Mouse (Mus musculus) E14TG2a.4 (cell line): ENCODE measurements around the gene Synpo2l.

ENCODE experiments used
- H3K27me3 ChIP-seq: 2 replicates; pipeline ENCODE4 v1.6.1; 2014; ENCODE audit warnings: low read length, control low read depth; ENCODE audit not compliant: insufficient read depth
- H3K36me3 ChIP-seq: 2 replicates; pipeline ENCODE4 v1.6.1; 2014; ENCODE audit warnings: low read length, control low read depth; ENCODE audit not compliant: insufficient read depth
- H3K4me1 ChIP-seq: replicated peaks from 2 replicates; pipeline ENCODE4 v1.6.1; 2014; ENCODE audit warnings: low read depth, low read length, control low read depth
- H3K4me3 ChIP-seq: replicated peaks from 2 replicates; pipeline ENCODE4 v1.5.1; 2014; ENCODE audit warnings: mild to moderate bottlenecking, low read length
- H3K9me3 ChIP-seq: 2 replicates; pipeline ENCODE4 v1.6.1; 2014; ENCODE audit warnings: low read length, control low read depth
- CTCF ChIP-seq: conservative IDR thresholded peaks from 2 replicates; pipeline ENCODE4 v1.5.1; 2014; ENCODE audit warnings: low read length
- NANOG ChIP-seq: IDR thresholded peaks from 2 replicates; pipeline ENCODE4 v1.6.1; 2014; ENCODE audit warnings: borderline replicate concordance, low read length, mixed read lengths
- POU5F1 ChIP-seq: IDR thresholded peaks from 2 replicates; pipeline ENCODE4 v1.6.1; 2014; ENCODE audit warnings: low read length, borderline replicate concordance

Gene Synpo2l

GRCm38 (mm10) chr14:20664436-20664835, 3.7 kb downstream of the Synpo2l start:
- Histone ChIP-seq H3K9me3 (no peaks in the 10 kb centered on the region), H3K4me3 (no peak overlapping the region), H3K36me3 (no peaks in the 10 kb centered on the region), H3K4me1 (peaks cover 53% of the 10 kb centered on the region), H3K27me3 (peaks cover 55% of the 10 kb centered on the region)
- no peak for TF ChIP-seq NANOG
- no peak for TF ChIP-seq CTCF
- TF ChIP-seq POU5F1 = no peak

- no peaks in the 10 kb centered on the region for H3K9me3 ChIP-seq
- no peak for TF ChIP-seq NANOG
- TF ChIP-seq CTCF = no peak
- no peak for TF ChIP-seq POU5F1
- H3K4me1 ChIP-seq = peaks cover 56% of the 10 kb centered on the region
- H3K4me3 ChIP-seq = no peak overlapping the region
- peaks cover 52% of the 10 kb centered on the region for H3K27me3 ChIP-seq
- no peaks in the 10 kb centered on the region for H3K36me3 ChIP-seq
These were observed 4.6 kb downstream of the Synpo2l start for GRCm38 (mm10) chr14:20663601-20664000.

- peaks cover 63% of the 10 kb centered on the region for H3K4me1 ChIP-seq
- H3K9me3 ChIP-seq = no peaks in the 10 kb centered on the region
- no peak for TF ChIP-seq NANOG
- peaks cover 49% of the 10 kb centered on the region for H3K27me3 ChIP-seq
- H3K4me3 ChIP-seq = peak overlapping the region; percentile 89
- no peaks in the 10 kb centered on the region for H3K36me3 ChIP-seq
These were observed 5.4 kb downstream of the Synpo2l start for GRCm38 (mm10) chr14:20662740-20663139.

GRCm38 (mm10) chr14:20661661-20662331, 6.4 kb downstream of the Synpo2l start:
- no peak for TF ChIP-seq NANOG
- TF ChIP-seq POU5F1 = no peak
- TF ChIP-seq CTCF = no peak
- H3K27me3 ChIP-seq = peaks cover 44% of the 10 kb centered on the region
- peak overlapping the region; percentile 89 for H3K4me3 ChIP-seq
- H3K9me3 ChIP-seq = no peaks in the 10 kb centered on the region
- peaks cover 63% of the 10 kb centered on the region for H3K4me1 ChIP-seq
- H3K36me3 ChIP-seq = no peaks in the 10 kb centered on the region

- H3K36me3 ChIP-seq = no peaks in the 10 kb centered on the region
- peaks cover 36% of the 10 kb centered on the region for H3K27me3 ChIP-seq
- peaks cover 61% of the 10 kb centered on the region for H3K4me1 ChIP-seq
- H3K4me3 ChIP-seq = peak overlapping the region; percentile 89
- no peaks in the 10 kb centered on the region for H3K9me3 ChIP-seq
- TF ChIP-seq CTCF (peak; percentile 74), NANOG (no peak), POU5F1 (no peak)
These were observed 7.1 kb downstream of the Synpo2l start for GRCm38 (mm10) chr14:20660827-20661660.

GRCm38 (mm10) chr14:20659687-20660086, 8.5 kb downstream of the Synpo2l start:
- peak overlapping the region; percentile 89; the same call in 1 of the 2 replicates for H3K4me3 ChIP-seq
- H3K36me3 ChIP-seq = no peaks in the 10 kb centered on the region
- H3K27me3 ChIP-seq = peaks cover 33% of the 10 kb centered on the region
- H3K9me3 ChIP-seq = no peaks in the 10 kb centered on the region
- TF ChIP-seq POU5F1 = no peak
- no peak for TF ChIP-seq CTCF
- no peak for TF ChIP-seq NANOG
- peaks cover 54% of the 10 kb centered on the region for H3K4me1 ChIP-seq

- no peaks in the 10 kb centered on the region for H3K36me3 ChIP-seq
- H3K4me1 ChIP-seq = peaks cover 46% of the 10 kb centered on the region
- peaks cover 26% of the 10 kb centered on the region for H3K27me3 ChIP-seq
- H3K4me3 ChIP-seq = no peak overlapping the region
- H3K9me3 ChIP-seq = no peaks in the 10 kb centered on the region
- TF ChIP-seq CTCF (no peak), POU5F1 (no peak), NANOG (no peak)
These were observed 9.3 kb downstream of the Synpo2l start for GRCm38 (mm10) chr14:20658902-20659301.

- H3K36me3 ChIP-seq = no peaks in the 10 kb centered on the region
- H3K4me3 ChIP-seq = no peak overlapping the region
- no peaks in the 10 kb centered on the region for H3K9me3 ChIP-seq
- H3K4me1 ChIP-seq = peaks cover 41% of the 10 kb centered on the region
- peaks cover 22% of the 10 kb centered on the region for H3K27me3 ChIP-seq
- TF ChIP-seq NANOG (no peak), CTCF (peak; percentile 58)
These were observed 9.8 kb downstream of the Synpo2l start for GRCm38 (mm10) chr14:20658326-20658725.

GRCm38 (mm10) chr14:20656361-20656760, 11.8 kb downstream of the Synpo2l start, which contains the start of gene Myoz1:
TSS of gene Myoz1 (minus strand) at chr14:20656540.
- peaks cover 3% of the 10 kb centered on the region; the same call in 1 of the 2 replicates for H3K27me3 ChIP-seq
- no peaks in the 10 kb centered on the region for H3K9me3 ChIP-seq
- no peaks in the 10 kb centered on the region for H3K36me3 ChIP-seq
- no peak for TF ChIP-seq NANOG
- TF ChIP-seq CTCF = no peak
- no peak for TF ChIP-seq POU5F1
- peaks cover 27% of the 10 kb centered on the region for H3K4me1 ChIP-seq
- no peak within 1 kb of the TSS for H3K4me3 ChIP-seq
